Mouse (Mus musculus): ENCODE measurements at regions not wholly inside any gene's neighbourhood (a gene's known extent, or its start where the extent isn't known, plus 50 kb on each side); places are given as distances from the start of the nearest gene placed in this dataset.

DNA sequence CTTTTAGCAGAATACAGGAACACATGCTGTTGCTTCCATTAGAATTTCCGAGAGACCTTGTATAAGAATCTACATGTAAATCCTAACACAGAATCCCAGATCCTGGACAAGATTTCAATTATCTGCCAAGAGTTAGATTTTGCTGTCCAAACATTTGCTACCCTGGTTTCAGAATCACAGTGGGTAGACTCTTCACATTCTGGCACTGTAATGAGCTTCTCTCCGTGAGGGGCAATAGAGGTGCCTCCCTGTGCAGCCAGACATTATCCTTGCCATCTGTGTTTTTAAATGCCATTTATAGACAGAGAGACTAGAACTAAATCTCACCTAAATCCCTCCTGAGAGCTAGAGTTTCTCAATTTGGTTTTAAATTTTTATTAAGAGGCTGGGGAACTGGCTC lies 84.0 kb downstream of the Pxdc1 start:
- TF ChIP-seq GATA1 (IDR thresholded peaks at IDR 0.05; ENCODE audit: borderline replicate concordance, low read length) (no peak), CTCF (IDR thresholded peaks at IDR 0.05; ENCODE audit: low read depth, low read length) (no peak)
